ENCODE assay signal across 18 mouse cellular contexts in genomic region chr10:99060588-99060987, GRCm38 (mm10). TPM values are rescaled to one million over a fixed set of nuclear protein-coding genes. Genes with fewer than 3 reads are reported as not detected.
A peak's percentile ranks its signal among the peaks of the same experiment; 100 is the strongest.
DNase-seq lines count a peak whose midpoint lies in the region; ATAC-seq and TF ChIP-seq lines count a peak whose summit lies in the region.
"Had no signal": no experiment of that assay in that cellular context is flagged by ENCODE, and none has a peak within 500 bp of the region (broad histone marks: within the 10 kb centered on the region; RNA-seq: fewer than 3 reads in every experiment).

No protein-coding gene starts in this region.

- TF ChIP-seq POLR2A in lung, adult 2 months (IDR thresholded peaks at IDR 0.05; ENCODE audit: borderline replicate concordance, extremely low read depth, low read depth, low read length) = no peak

- no peak for TF ChIP-seq CTCF in lung, postnatal 0 days (IDR thresholded peaks at IDR 0.05)
- no peak for TF ChIP-seq CTCF in lung, adult 2 months (IDR thresholded peaks at IDR 0.05; ENCODE audit: insufficient read depth, low read length)

- DNase-seq in heart, embryonic 10.5 days (ENCODE audit: low spot score) = peak; percentile 14
- no peak for DNase-seq in heart, adult 18-20 months
- no peak for DNase-seq in lung, postnatal 0 days (ENCODE audit: low spot score)
- DNase-seq in lung, adult 2 months = no peak
- peak; percentile 49 for DNase-seq in lung, postnatal 10 days
- DNase-seq in lung, postnatal 25 days (ENCODE audit: low spot score) = peak; percentile 64
- DNase-seq in adrenal gland, postnatal 4 days (ENCODE audit: low spot score in 2 of 2) = no peak
- no peak for DNase-seq in kidney, postnatal 10 days
- DNase-seq: adrenal gland, adult 2 months; adrenal gland, postnatal 10 days; adrenal gland, postnatal 25 days; cerebellum, adult 11-12 months; cerebellum, adult 2 months; cerebellum, adult 9-10 months had no signal

- TF ChIP-seq EP300 in lung, postnatal 0 days (IDR thresholded peaks at IDR 0.05) = no peak

- no peaks in the 10 kb centered on the region for H3K27me3 ChIP-seq in heart, embryonic 10.5 days (ENCODE audit: insufficient read depth, poor library complexity, severe bottlenecking)
- no peaks in the 10 kb centered on the region for H3K27me3 ChIP-seq in lung, postnatal 0 days (replicated peaks; ENCODE audit: insufficient read depth, low read length)
- H3K27me3 ChIP-seq: embryonic facial prominence, embryonic 12.5 days; forebrain, embryonic 13.5 days; forebrain, embryonic 15.5 days had no signal

- ATAC-seq in lung, postnatal 0 days = peak; percentile 52; the same call in 1 of the 2 replicates
- ATAC-seq: forebrain, embryonic 13.5 days; forebrain, embryonic 15.5 days had no signal

- H3K4me1 ChIP-seq in heart, embryonic 10.5 days = no peaks in the 10 kb centered on the region
- H3K4me1 ChIP-seq in lung, postnatal 0 days (ENCODE audit: insufficient read depth, low read depth, low read length) = no peaks in the 10 kb centered on the region
- 0 out of 2 replicates have a peak, but pooled peaks cover 3% of the 10 kb centered on the region for H3K4me1 ChIP-seq in lung, adult 2 months (ENCODE audit: control insufficient read depth, insufficient read depth, low read length)
- H3K4me1 ChIP-seq: embryonic facial prominence, embryonic 10.5 days; embryonic facial prominence, embryonic 12.5 days; forebrain, embryonic 13.5 days; forebrain, embryonic 15.5 days had no signal

- H3K36me3 ChIP-seq in heart, embryonic 10.5 days = no peaks in the 10 kb centered on the region
- no peaks in the 10 kb centered on the region for H3K36me3 ChIP-seq in lung, postnatal 0 days (ENCODE audit: insufficient read depth, low read length)
- H3K36me3 ChIP-seq: embryonic facial prominence, embryonic 10.5 days; embryonic facial prominence, embryonic 12.5 days; forebrain, embryonic 15.5 days had no signal

- H3K9me3 ChIP-seq in heart, embryonic 10.5 days = no peaks in the 10 kb centered on the region
- H3K9me3 ChIP-seq in lung, postnatal 0 days (ENCODE audit: low read length) = no peaks in the 10 kb centered on the region
- H3K9me3 ChIP-seq: embryonic facial prominence, embryonic 10.5 days; embryonic facial prominence, embryonic 12.5 days; forebrain, embryonic 13.5 days; forebrain, embryonic 15.5 days had no signal

- no peak overlapping the region for H3K27ac ChIP-seq in heart, embryonic 10.5 days
- H3K27ac ChIP-seq in lung, postnatal 0 days (ENCODE audit: low read length) = no peak overlapping the region
- H3K27ac ChIP-seq: embryonic facial prominence, embryonic 10.5 days; embryonic facial prominence, embryonic 12.5 days; forebrain, embryonic 13.5 days; forebrain, embryonic 15.5 days had no signal

- no peak overlapping the region for H3K9ac ChIP-seq in lung, postnatal 0 days (replicated peaks; ENCODE audit: low read depth)
- H3K9ac ChIP-seq: embryonic facial prominence, embryonic 12.5 days; forebrain, embryonic 13.5 days; forebrain, embryonic 15.5 days had no signal

- no peak overlapping the region for H3K4me2 ChIP-seq in lung, postnatal 0 days (replicated peaks; ENCODE audit: low read depth, low read length)
- H3K4me2 ChIP-seq: embryonic facial prominence, embryonic 12.5 days; forebrain, embryonic 13.5 days; forebrain, embryonic 15.5 days had no signal

- 85% methylated on average over 7 of the region's 7 CpGs for WGBS in heart, embryonic 10.5 days
- 73% methylated on average over 7 of the region's 7 CpGs for WGBS in lung, postnatal 0 days
- WGBS in lung, adult 2 months = 53% methylated on average over 7 of the region's 7 CpGs

- H3K4me3 ChIP-seq in heart, embryonic 10.5 days = no peak overlapping the region
- H3K4me3 ChIP-seq in lung, postnatal 0 days (ENCODE audit: low read depth, low read length) = no peak overlapping the region
- H3K4me3 ChIP-seq in lung, adult 2 months (replicated peaks; ENCODE audit: extremely low read depth, low read depth, low read length) = no peak overlapping the region
- H3K4me3 ChIP-seq: embryonic facial prominence, embryonic 10.5 days; embryonic facial prominence, embryonic 12.5 days; forebrain, embryonic 13.5 days; forebrain, embryonic 15.5 days had no signal

RNA-seq across cellular contexts. Expression of gene Poc1b, which starts 46.2 kb away (rescaled TPM):
- polyA plus RNA-seq in heart, embryonic 10.5 days (2016; fragmentation: Nextera tagmentation; extraction: Ambion mirVana) = 12.0 and 16.2 TPM in 2 replicates
- total RNA-seq in heart, adult 18-20 months (2021) = 1 to 10 TPM; 6.4 to 8.7 TPM
- 6.1 and 6.2 TPM in 2 replicates for polyA plus RNA-seq in lung, postnatal 0 days (2015; fragmentation: Nextera tagmentation; extraction: Ambion mirVana)
- polyA plus RNA-seq in lung, adult 2 months (2012; rRNA removed) = 6.5 and 7.3 TPM in 2 replicates
- total RNA-seq in adrenal gland, postnatal 4 days (2021) = 10 to 100 TPM; 15.1 to 16.4 TPM

RNA-seq across cellular contexts. Expression of gene Galnt4, which starts 47.4 kb away (rescaled TPM):
- 6.6 TPM in 2 replicates for polyA plus RNA-seq in heart, embryonic 10.5 days (2016; fragmentation: Nextera tagmentation; extraction: Ambion mirVana)
- total RNA-seq in heart, adult 18-20 months (2021) = 1 to 10 TPM; 2.1 to 2.7 TPM
- 8.0 and 8.9 TPM in 2 replicates for polyA plus RNA-seq in lung, postnatal 0 days (2015; fragmentation: Nextera tagmentation; extraction: Ambion mirVana)
- polyA plus RNA-seq in lung, adult 2 months (2012; rRNA removed) = 3.2 and 4.6 TPM in 2 replicates
- total RNA-seq in adrenal gland, postnatal 4 days (2021) = 10 to 100 TPM; 10.4 to 11.0 TPM

Comparison
In these comparisons a context has a peak if more than half of its experiments do, and no peak if none do; other contexts are left out.
1. DNase-seq: peak in heart, embryonic 10.5 days (single experiment), lung, postnatal 10 days (single experiment) and lung, postnatal 25 days (single experiment); none in heart, adult 18-20 months (0 of 2), lung, postnatal 0 days (single experiment), lung, adult 2 months (single experiment), adrenal gland, postnatal 4 days (0 of 2) and kidney, postnatal 10 days (single experiment).